ENCODE assay signal across 25 mouse cellular contexts in the genomic region with DNA sequence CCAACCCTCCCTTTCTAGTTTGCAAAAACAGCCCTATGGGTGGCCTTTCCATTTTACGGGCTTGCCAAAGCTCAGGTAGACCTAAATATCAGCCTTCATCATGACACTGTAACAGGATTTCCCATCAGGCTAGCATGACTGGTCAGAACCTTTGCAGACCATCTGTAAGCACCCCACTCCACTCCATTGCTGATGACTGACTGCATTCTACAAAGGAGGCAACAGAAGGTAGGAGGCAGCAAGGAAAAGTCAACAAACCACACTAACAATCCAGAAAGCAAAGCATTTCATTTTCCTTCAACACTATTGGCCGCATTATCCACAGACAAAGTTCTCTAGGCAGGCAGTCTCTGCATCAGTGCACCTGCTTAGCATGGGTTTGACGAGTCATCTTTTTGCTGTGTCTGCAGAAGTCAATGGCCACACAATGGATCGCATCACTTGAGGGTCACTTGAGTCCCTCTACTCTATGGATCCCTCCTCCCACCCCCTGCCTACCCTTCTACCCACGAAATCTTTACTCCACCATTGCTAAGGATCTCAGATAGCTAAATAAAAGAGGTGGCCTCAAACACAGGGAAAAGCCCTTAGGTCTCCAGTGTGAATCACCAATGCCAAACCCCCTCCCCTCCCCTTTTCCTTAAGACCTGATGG.
DNase-seq lines count a peak whose midpoint lies in the region; ATAC-seq and TF ChIP-seq lines count a peak whose summit lies in the region.
"Had no signal": no experiment of that assay in that cellular context is flagged by ENCODE, and none has a peak within 500 bp of the region (broad histone marks: within the 10 kb centered on the region; RNA-seq: fewer than 3 reads in every experiment).

No protein-coding gene starts in this region.

- DNase-seq in left cerebral cortex, postnatal 4 days: peak; percentile 11
- DNase-seq in left cerebral cortex, postnatal 10 days (ENCODE audit: extremely low spot score in 1 of 2, low spot score in 2 of 2): no peak
- peak; percentile 59 for DNase-seq in hindbrain, embryonic 11.5 days (ENCODE audit: low spot score)
- peak; percentile 70 for DNase-seq in hindbrain, postnatal 0 days (ENCODE audit: low spot score)
- DNase-seq in thymus, adult 18-20 months: no peak
- DNase-seq in adrenal gland, postnatal 25 days: no peak
- no peak for DNase-seq in right cerebral cortex, postnatal 36 days (ENCODE audit: low spot score in 2 of 2)
- DNase-seq: adrenal gland, postnatal 36 days; gastrocnemius, postnatal 25 days; heart, postnatal 36 days; kidney, adult 8-10 months; kidney, postnatal 36 days; lung, postnatal 36 days; retina, postnatal 1 day; right cerebral cortex, postnatal 25 days; thymus, postnatal 36 days had no signal

- no peak for TF ChIP-seq CTCF in hindbrain, postnatal 0 days (IDR thresholded peaks at IDR 0.05; ENCODE audit: low read depth)

- H3K9ac ChIP-seq in hindbrain, embryonic 11.5 days (ENCODE audit: low read depth, low read length): no peak overlapping the region
- H3K9ac ChIP-seq in hindbrain, postnatal 0 days (replicated peaks; ENCODE audit: low read length): no peak overlapping the region
- H3K9ac ChIP-seq in midbrain, embryonic 16.5 days (ENCODE audit: low read depth, low read length): no peak overlapping the region
- H3K9ac ChIP-seq: forebrain, postnatal 0 days; heart, embryonic 15.5 days; limb, embryonic 15.5 days; liver, embryonic 15.5 days; lung, embryonic 15.5 days; neural tube, embryonic 12.5 days had no signal

- H3K4me3 ChIP-seq in hindbrain, embryonic 11.5 days (ENCODE audit: low read depth, low read length): no peak overlapping the region
- no peak overlapping the region for H3K4me3 ChIP-seq in hindbrain, postnatal 0 days (ENCODE audit: low read length)
- H3K4me3 ChIP-seq in midbrain, embryonic 16.5 days (ENCODE audit: low read depth, low read length): no peak overlapping the region
- H3K4me3 ChIP-seq: forebrain, embryonic 10.5 days; heart, embryonic 15.5 days; limb, embryonic 15.5 days; liver, embryonic 15.5 days; lung, embryonic 15.5 days; megakaryocyte, embryonic 14.5 days; neural tube, embryonic 12.5 days had no signal

- H3K4me1 ChIP-seq in hindbrain, embryonic 11.5 days (replicated peaks; ENCODE audit: control insufficient read depth, insufficient read depth, low read length): 0 out of 2 replicates have a peak, but pooled peaks cover 5% of the 10 kb centered on the region
- H3K4me1 ChIP-seq in hindbrain, postnatal 0 days (ENCODE audit: insufficient read depth, low read length): 0 out of 2 replicates have a peak, but pooled peaks cover 7% of the 10 kb centered on the region
- H3K4me1 ChIP-seq in midbrain, embryonic 16.5 days (ENCODE audit: control insufficient read depth, insufficient read depth, low read length): peaks cover 12% of the 10 kb centered on the region
- H3K4me1 ChIP-seq: heart, embryonic 15.5 days; limb, embryonic 15.5 days; liver, embryonic 15.5 days; lung, embryonic 15.5 days; neural tube, embryonic 12.5 days had no signal

- H3K27ac ChIP-seq in hindbrain, embryonic 11.5 days (ENCODE audit: low read depth, low read length): peak overlapping the region; percentile 66
- peak overlapping the region; percentile 59 for H3K27ac ChIP-seq in hindbrain, postnatal 0 days
- H3K27ac ChIP-seq in midbrain, embryonic 16.5 days (ENCODE audit: low read length): no peak overlapping the region; the same call in 1 of the 2 replicates
- H3K27ac ChIP-seq: forebrain, embryonic 10.5 days; heart, embryonic 15.5 days; limb, embryonic 15.5 days; liver, embryonic 15.5 days; lung, embryonic 15.5 days; neural tube, embryonic 12.5 days had no signal

- intact Hi-C loops in left cerebral cortex, postnatal 4 days (cut with DNase I): no loop called here
- intact Hi-C loops in left cerebral cortex, postnatal 10 days (cut with DNase I): no loop called here

- 45% methylated on average over 5 of the region's 5 CpGs for WGBS in hindbrain, embryonic 11.5 days
- 28% methylated on average over 5 of the region's 5 CpGs for WGBS in hindbrain, postnatal 0 days
- WGBS in midbrain, embryonic 16.5 days: 35% methylated on average over 5 of the region's 5 CpGs

- ATAC-seq in hindbrain, embryonic 11.5 days (ENCODE audit: low FRiP score): peak; percentile 88
- ATAC-seq in hindbrain, postnatal 0 days: peak; percentile 75
- ATAC-seq in midbrain, embryonic 16.5 days: peak; percentile 70
- ATAC-seq: forebrain, postnatal 0 days had no signal

- H3K9me3 ChIP-seq in hindbrain, embryonic 11.5 days (ENCODE audit: control insufficient read depth, low read length): no peaks in the 10 kb centered on the region
- H3K9me3 ChIP-seq in hindbrain, postnatal 0 days (ENCODE audit: low read length): no peaks in the 10 kb centered on the region
- no peaks in the 10 kb centered on the region for H3K9me3 ChIP-seq in midbrain, embryonic 16.5 days (replicated peaks; ENCODE audit: control insufficient read depth, low read length, poor library complexity, severe bottlenecking)
- H3K9me3 ChIP-seq: forebrain, embryonic 10.5 days; heart, embryonic 15.5 days; limb, embryonic 15.5 days; liver, embryonic 15.5 days; lung, embryonic 15.5 days; megakaryocyte, embryonic 14.5 days; neural tube, embryonic 12.5 days had no signal

- H3K36me3 ChIP-seq in hindbrain, embryonic 11.5 days (ENCODE audit: control insufficient read depth, insufficient read depth, low read length): no peaks in the 10 kb centered on the region
- no peaks in the 10 kb centered on the region for H3K36me3 ChIP-seq in hindbrain, postnatal 0 days (ENCODE audit: insufficient read depth, low read length)
- H3K36me3 ChIP-seq in midbrain, embryonic 16.5 days (ENCODE audit: control insufficient read depth, insufficient read depth, low read length): no peaks in the 10 kb centered on the region
- H3K36me3 ChIP-seq: forebrain, embryonic 10.5 days; heart, embryonic 15.5 days; limb, embryonic 15.5 days; liver, embryonic 15.5 days; lung, embryonic 15.5 days; neural tube, embryonic 12.5 days had no signal

- H3K4me2 ChIP-seq in hindbrain, embryonic 11.5 days (replicated peaks; ENCODE audit: low read depth, low read length): no peak overlapping the region
- peak overlapping the region; percentile 7; the same call in 1 of the 2 replicates for H3K4me2 ChIP-seq in hindbrain, postnatal 0 days (ENCODE audit: low read depth, low read length)
- H3K4me2 ChIP-seq in midbrain, embryonic 16.5 days (ENCODE audit: low read length): no peak overlapping the region
- H3K4me2 ChIP-seq: heart, embryonic 15.5 days; limb, embryonic 15.5 days; liver, embryonic 15.5 days; lung, embryonic 15.5 days; neural tube, embryonic 12.5 days had no signal

- no peaks in the 10 kb centered on the region for H3K27me3 ChIP-seq in hindbrain, embryonic 11.5 days (ENCODE audit: control insufficient read depth, insufficient read depth, low read length)
- no peaks in the 10 kb centered on the region for H3K27me3 ChIP-seq in hindbrain, postnatal 0 days (ENCODE audit: insufficient read depth, low read length)
- H3K27me3 ChIP-seq in midbrain, embryonic 16.5 days (ENCODE audit: control insufficient read depth, insufficient read depth, low read depth, low read length): no peaks in the 10 kb centered on the region
- H3K27me3 ChIP-seq: heart, embryonic 15.5 days; limb, embryonic 15.5 days; liver, embryonic 15.5 days; lung, embryonic 15.5 days; neural tube, embryonic 12.5 days had no signal

Comparison
In these comparisons a context has a peak if more than half of its experiments do, and no peak if none do; other contexts are left out.
1. DNase-seq: peak in left cerebral cortex, postnatal 4 days (single experiment), hindbrain, embryonic 11.5 days (single experiment) and hindbrain, postnatal 0 days (single experiment); none in left cerebral cortex, postnatal 10 days (0 of 2), thymus, adult 18-20 months (0 of 2), adrenal gland, postnatal 25 days (single experiment) and right cerebral cortex, postnatal 36 days (0 of 2).
2. Peak in every context shown above with its lines, with median percentiles within 50 percentile points of each other: ATAC-seq.